Mouse (Mus musculus) frontal cortex, adult 2 months (tissue): ENCODE measurements at regions not wholly inside any gene's neighbourhood (a gene's known extent, or its start where the extent isn't known, plus 50 kb on each side); places are given as distances from the start of the nearest gene placed in this dataset.
"Not testable (repeated sequence)": the region's sequence is repeated elsewhere in the genome, so short reads cannot be mapped to it uniquely, and the experiment has no call there.

Source experiments
- DNase-seq, 2 experiments: peaks; one replicate each; pipeline ENCODE4 v3.0.0; 2022; ENCODE audit warnings: low spot score in 1 of 2; ENCODE audit errors: extremely low spot score in 1 of 2

- DNase-seq, result no peak
Measured at GRCm38 (mm10) chr3:41504867-41505266, 50.7 kb upstream of the Jade1 start.

DNA sequence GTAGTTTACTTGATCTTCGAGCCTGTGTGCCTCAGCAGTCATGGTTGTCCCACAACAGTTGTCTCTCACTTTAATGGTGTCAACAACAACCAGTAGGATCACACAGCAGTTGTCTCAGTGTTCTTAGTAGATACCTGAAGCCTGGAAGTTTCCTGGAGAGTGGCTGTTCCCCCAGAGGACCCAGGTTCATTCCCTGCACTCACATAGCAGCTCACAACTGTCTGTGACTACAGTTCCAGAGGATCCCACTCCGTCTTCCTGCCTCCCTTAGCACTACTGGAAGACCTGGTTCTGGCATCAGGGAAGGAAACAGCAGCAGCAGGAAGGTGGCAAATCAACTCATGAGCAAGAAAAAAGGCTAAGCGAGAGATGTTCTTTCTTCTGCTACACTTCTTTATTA is 53.4 kb upstream of the Jade1 start:
- no peak for DNase-seq

- DNase-seq, result not testable (repeated sequence)
Measured at GRCm38 (mm10) chr3:41501639-41502038, 53.9 kb upstream of the Jade1 start.

- DNase-seq, result no peak
Measured at GRCm38 (mm10) chr3:41501124-41501523, 54.4 kb upstream of the Jade1 start.

DNA sequence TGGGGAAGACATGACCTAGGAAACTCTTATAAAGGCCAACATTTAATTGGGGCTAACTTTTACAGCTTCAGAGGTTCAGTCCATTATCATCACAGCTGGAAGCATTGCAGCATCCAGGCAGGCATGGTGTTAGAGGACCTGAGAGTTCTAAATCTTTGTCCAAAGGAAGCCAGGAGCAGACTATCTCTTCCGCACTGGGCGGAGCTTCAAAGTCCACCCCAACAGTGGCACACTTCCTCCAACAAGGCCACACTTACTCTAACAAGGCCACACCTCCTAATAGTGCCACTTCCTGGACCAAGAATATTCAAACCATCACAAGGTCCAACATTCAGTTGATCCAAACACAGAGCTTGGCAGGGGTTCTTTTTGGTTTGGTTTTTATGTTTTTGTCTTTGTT is 55.9 kb upstream of the Jade1 start:
- DNase-seq, result no peak

DNA sequence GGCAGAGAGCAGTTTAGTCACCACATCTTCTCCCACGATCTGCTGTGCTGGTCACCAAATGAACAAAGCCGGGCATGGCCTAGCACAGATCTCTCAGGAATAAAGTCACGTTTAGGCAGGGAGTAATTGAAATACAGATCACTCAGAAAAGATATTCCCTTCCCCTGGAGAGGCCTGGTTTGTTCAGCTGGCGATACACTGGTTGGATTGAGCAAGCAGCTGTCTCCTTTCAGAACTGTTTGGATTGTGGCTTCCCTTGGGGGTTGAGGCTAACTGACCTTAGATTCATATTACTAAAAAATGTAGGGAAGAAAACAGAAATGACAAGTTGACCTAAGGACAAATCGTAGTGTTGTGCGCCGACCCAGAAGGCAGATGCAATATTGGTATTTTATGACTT is 56.7 kb upstream of the Jade1 start:
- no peak for DNase-seq

DNA sequence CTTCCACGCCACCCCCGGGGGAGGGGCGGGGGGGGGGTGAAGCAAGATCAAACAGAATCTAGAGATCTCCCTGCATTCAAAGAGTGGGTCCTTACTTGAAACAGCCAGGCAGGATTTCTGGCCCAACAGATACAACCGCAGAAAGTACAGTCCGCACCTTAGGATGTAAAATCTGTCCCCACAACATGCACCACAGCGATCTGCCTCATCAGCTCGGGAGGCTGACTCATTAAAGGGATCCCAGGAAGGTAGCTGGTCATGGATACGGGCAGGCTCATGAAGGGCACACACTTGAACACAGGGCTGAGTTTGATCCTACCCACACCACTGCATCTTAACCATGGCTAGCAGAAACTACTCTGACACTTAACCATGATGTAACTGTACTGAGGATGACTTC is 57.8 kb upstream of the Jade1 start:
- DNase-seq, result no peak

DNA sequence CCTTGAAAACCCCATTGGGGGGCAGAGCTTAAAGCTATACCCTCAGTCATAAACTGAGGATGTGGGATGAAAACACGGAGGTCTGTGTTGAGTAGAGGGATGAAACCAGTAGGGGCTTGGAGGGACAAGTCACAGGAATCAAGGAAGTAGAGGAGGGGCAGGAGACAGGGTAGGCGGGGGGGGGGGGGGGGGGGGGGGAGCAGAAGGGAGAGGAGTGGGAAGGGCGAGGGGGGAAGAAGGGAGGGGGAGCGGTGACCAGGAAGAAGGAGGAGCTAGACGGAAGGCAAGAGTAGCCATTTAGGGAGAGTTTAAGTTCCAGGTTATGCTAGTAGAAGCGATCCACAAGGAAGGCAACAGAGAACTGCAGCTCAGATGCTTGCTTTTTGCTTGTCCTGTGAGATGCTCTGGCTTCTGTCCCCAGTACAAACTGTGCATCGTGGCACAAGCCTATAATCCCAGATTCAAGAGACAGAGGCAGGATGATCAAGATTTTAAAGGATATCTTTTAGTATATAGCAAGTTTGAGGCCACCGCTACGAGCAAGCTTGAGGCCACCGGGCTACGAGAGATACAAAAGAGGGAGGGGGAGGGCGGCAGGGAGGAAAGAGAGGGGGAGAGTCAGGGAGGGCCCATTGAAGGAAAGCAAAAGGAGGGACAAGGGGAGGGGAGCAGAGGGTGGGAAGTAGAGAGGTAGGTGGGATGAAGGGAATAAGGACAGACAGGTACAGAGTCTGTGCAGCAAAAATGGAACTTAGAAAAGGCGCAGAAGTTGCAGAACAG is 58.4 kb upstream of the Jade1 start:
- DNase-seq, result no peak

DNA sequence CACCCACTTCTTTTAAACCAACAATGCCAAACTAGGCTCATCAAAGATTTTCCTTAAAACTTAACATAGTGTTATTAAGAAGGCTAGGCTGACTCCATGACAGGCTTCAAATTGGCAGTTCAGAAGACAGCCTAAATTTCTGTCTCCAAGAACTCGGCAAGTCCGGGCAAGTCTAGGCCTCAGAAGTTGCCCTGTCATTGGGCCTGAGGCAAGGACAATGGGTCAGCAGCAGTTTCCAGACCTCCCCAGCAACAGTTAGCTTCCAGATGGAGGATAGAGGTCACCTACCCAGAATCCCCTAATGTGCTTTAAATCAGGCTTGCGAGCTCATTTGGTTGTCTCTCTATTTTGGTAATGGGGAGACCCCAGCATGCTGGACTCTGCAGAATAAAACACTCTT is 59.6 kb upstream of the Jade1 start:
- no peak for DNase-seq

DNA sequence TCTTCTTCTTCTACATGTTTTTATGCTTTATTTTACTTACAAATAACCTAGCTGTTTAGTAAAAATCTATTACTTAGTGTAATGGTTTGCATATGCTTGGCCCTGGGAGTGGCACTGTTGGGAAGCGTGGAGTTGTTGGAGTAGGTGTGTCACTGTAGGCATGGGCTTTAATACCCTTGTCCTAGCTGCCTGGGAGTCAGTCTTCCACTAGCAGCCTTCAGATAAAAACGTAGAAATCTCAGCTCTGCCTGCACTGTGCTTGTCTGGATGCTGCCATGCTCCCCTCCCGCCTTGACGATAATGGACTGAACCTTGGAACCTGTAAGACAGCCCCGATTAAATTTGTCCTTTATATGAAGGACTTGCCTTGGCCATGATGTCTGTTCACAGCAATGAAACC is 60.4 kb upstream of the Jade1 start:
- no peak for DNase-seq

- DNase-seq, result no peak
Measured at GRCm38 (mm10) chr3:41493472-41493871, 62.1 kb upstream of the Jade1 start.

DNA sequence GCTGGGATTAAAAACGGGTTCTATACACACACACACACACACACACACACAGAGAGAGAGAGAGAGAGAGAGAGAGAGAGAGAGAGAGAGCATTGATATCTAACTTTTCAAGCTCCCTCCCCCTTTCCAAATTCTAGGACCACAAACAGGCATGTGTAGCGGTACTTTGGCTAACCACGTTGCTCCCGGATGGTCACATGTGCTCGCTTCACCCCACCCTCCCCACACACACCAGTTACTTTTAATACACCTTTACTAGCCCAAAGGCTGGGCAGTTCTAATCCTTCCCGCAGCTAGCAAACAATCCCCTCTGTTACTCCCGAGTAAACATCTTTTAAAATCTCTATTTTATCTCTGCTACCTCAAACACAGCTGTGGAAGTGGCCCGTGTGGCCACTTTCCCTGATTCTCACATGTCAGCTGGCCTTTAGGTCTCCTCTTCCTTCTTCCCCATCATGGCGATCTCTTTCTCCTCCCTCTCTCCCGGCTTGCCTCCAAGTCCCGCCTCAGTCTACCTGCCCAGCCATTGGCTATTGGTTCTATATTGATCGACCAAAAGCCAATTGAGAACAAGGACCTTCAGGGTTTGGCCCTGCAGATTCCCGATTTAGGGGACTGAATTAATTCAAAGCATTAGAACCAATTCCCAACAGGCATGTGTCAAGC is 62.7 kb upstream of the Jade1 start:
- no peak for DNase-seq

DNA sequence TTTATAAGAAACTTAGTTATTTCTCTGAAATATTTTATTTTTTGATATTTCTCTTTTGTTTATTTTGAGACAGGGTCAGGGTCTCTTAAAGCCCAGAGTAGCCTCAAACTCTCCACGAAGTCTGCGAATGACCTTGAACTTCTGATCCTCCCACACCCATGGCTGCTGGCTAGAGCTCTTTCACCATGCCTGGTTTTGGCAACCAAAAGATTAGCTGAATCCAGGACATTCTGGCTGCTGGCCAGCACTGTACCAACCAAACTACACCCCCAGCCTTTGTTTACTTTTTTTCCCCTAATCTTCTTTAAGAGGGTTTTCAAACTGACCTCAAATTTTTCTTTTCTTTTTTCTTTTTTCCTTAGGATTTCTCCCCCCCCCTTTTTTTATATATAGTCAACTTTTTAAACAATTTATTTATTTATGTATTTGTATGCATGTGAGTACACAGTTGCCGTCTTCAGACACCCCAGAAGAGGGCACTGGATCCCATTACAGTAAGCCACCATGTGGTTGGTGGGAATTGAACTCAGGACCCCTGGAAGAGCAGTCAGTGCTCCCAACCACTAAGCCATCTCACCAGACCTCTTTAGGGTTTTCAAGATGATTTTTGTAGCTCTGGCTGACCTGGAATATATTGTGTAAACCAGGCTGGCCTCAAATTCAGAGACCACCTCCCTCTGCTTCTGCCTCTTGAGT is 63.4 kb upstream of the Jade1 start:
- no peak for DNase-seq

- no peak for DNase-seq
Measured at GRCm38 (mm10) chr3:41491185-41491584, 64.3 kb upstream of the Jade1 start.

DNA sequence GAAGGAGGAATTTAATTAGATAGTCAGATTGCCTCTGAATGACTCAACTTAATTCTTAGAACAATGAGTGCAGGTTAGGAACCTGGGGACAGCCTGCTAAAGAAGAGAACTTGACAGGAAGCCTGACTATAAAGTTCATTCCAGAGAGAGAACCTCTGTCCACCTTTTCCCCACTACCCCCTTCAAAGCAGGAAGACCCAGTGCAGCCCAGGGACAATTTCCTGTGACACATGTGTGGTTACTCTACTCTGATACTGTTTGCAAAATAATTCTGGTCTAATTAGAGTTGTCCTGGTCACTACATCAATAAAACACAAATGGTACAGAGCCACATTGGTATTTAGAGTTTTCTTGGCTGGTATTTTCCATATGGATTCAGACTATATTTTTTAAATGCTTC is 65.5 kb upstream of the Jade1 start:
- DNase-seq, result no peak

DNA sequence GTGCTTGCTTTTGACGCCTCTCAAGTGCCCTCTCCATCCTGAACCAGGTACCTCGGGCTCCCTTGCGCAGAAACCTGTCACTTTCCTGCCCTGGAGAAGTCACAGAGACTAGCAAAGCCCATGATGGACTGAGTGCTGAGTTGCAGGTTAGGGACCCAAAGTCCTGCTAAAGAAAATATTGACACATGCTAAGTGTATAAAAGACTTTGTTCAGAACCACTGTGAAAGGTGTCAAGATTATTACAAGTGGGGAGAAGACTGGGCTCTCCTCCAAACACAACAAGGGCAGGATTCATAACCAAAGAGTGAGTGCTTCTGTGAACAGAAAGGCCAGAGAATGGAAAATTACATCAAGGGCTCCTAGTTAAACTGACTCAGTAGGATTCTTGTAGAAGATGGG is 66.0 kb upstream of the Jade1 start:
- DNase-seq, result no peak

DNA sequence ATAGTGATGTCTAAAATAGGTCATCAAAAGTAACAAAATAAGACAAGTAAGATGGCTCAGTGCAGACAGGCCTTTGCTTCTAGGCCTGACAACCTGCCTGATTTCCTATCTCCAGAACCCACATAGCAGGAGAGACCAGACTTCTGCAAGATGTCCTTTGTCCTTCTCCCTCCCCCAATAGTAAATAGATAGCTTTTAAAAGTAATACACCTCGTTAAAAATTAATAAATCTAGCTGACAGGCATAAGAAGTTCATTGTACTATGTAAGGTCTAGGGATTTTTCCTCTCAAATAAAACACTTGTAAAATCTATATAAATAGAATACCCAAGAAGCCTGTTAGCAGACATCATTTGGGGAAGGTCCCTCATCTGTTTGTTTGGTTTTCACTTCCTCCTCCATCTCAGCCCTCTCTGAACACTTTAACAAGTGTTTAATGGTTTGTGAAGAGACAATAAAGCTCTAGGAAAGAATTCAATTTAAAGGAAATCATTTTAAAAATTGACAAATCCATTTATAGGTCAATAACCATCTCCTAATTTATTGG is 67.2 kb upstream of the Jade1 start:
- DNase-seq, result no peak

DNA sequence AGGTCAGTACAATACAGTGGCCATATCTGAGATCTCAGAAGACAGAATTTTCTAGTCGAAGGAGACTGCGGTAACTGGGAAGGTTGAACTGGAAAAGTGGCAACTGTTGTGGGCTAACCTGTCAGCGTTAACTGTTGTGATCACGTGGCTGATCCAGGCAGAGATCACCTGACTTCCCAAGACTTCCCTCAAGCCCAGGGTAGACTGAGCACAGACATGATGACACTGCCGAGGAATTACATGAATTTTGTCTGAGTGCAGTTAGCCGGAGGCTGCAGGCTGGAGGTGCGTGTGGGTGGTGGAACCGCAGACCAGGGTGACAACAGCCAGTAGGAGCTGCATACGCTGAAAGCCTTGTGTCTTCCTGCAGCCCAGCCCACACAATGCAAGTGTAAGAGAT is 70.6 kb upstream of the Jade1 start:
- DNase-seq, result no peak

- no peak for DNase-seq
Measured at GRCm38 (mm10) chr3:41483582-41483981, 71.9 kb upstream of the Jade1 start.

GRCm38 (mm10) chr3:41482881-41483494 is 72.5 kb upstream of the Jade1 start:
- DNase-seq, result no peak

DNA sequence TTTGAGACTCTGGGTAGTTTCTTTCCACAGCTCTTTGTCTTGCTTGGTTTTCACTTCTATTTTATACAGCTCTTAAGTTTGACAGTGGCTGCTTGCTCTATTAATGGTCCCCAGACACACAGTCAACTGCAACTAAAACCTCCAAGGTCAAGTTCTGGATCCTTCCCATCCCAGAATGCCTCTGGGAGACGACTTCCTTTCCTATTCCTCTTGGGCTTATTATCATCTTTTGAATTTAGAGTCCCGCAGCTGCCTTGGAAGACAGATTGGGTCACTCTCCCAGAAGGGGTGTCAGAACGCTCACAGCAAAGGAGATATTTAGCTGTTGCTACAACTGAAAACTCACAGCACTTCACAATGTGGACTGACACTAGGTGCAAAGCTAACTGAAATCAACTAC is 75.3 kb upstream of the Jade1 start:
- DNase-seq, result no peak
